Mouse (Mus musculus) neural tube, embryonic 11.5 days (tissue): ENCODE results near the gene Tnfrsf19. TPM values are rescaled to one million over a fixed set of nuclear protein-coding genes. Genes with fewer than 3 reads are reported as not detected.

Experiments used
- ATAC-seq: fragments of 200-750 bp; cut with Nextera tagmentation; 2 replicates; pipeline ENCODE4 v1.8.0; 2017; ENCODE audit warnings: moderate number of reproducible peaks, mild to moderate bottlenecking, moderate TSS enrichment, moderate library complexity; ENCODE audit not compliant: insufficient read depth, low FRiP score, low TSS enrichment
- DNase-seq: peaks from one replicate; pipeline ENCODE4 v3.0.0-alpha.2; 2015; ENCODE audit warnings: low spot score
- H3K27ac ChIP-seq: fragments of 300-500 bp; sonication (generic); 2 replicates; pipeline ENCODE4 v1.5.1; 2014; ENCODE audit warnings: low read depth, mild to moderate bottlenecking, low read length
- H3K27me3 ChIP-seq: fragments of 300-500 bp; sonication (generic); 2 replicates; pipeline ENCODE4 v1.6.1; 2014; ENCODE audit warnings: mild to moderate bottlenecking, low read length, mixed read lengths; ENCODE audit not compliant: control insufficient read depth, insufficient read depth
- H3K36me3 ChIP-seq: fragments of 300-500 bp; sonication (generic); 2 replicates; pipeline ENCODE4 v1.6.1; 2014; ENCODE audit warnings: mild to moderate bottlenecking, low read length, moderate library complexity, mixed read lengths; ENCODE audit not compliant: control insufficient read depth, insufficient read depth
- H3K4me1 ChIP-seq: fragments of 300-500 bp; sonication (generic); 2 replicates; pipeline ENCODE4 v1.6.1; 2014; ENCODE audit warnings: low read length, mixed read lengths; ENCODE audit not compliant: control insufficient read depth, insufficient read depth
- H3K4me2 ChIP-seq: fragments of 300-500 bp; sonication (generic); 2 replicates; pipeline ENCODE4 v1.6.1; 2014; ENCODE audit warnings: low read depth, mild to moderate bottlenecking, moderate library complexity
- H3K4me3 ChIP-seq: fragments of 300-500 bp; sonication (generic); 2 replicates; pipeline ENCODE4 v1.5.1; 2014; ENCODE audit warnings: low read depth, low read length
- H3K9ac ChIP-seq: fragments of 300-500 bp; sonication (generic); 2 replicates; pipeline ENCODE4 v1.6.1; 2014; ENCODE audit warnings: mild to moderate bottlenecking, low read length
- H3K9me3 ChIP-seq: fragments of 300-500 bp; sonication (generic); 2 replicates; pipeline ENCODE4 v1.6.1; 2016; ENCODE audit warnings: low read length; ENCODE audit not compliant: control insufficient read depth
- WGBS: fragments of 180-500 bp; shearing (Covaris S2); extraction: QIAGEN DNeasy Blood & Tissue Kit; methylation state at CpG from one replicate; pipeline ENCODE4 v1.1.7; 2014; 5-methylcytosine and 5-hydroxymethylcytosine counted together
- polyA plus RNA-seq: library from polyadenylated mRNA; unstranded; fragments of >200 nt; fragmentation: Nextera tagmentation; extraction: Ambion mirVana; gene quantifications from 2 replicates; pipeline ENCODE4 v1.2.1, GENCODE M21; 2014

The Tnfrsf19 gene
- polyA plus RNA-seq, 1 experiment from 2014 or later = 53.8 TPM

DNA sequence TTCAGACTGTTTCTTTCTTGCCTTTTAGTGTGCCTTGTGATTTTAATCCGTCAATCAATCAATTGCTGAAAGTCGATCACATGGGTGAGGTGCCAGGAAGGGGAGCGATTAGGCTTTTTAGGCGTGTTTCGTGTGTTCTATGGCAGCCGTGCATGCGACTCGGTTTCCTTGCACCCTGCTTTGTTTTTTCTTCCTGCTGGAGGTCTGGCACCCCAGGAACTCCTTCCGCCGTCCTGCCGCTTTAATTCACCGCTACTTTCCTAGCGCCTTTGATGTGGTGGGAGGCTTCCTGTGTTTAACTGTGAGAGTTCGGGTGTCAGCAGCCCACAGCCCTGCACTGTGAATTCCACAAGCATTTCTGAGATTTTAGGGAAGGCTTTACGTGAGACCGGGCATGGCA is 10.2 kb upstream of the Tnfrsf19 start:
- ATAC-seq (no peak), DNase-seq (peak; percentile 45)
- Histone ChIP-seq H3K27me3 (peaks cover 7% of the 10 kb centered on the region; the same call in 1 of the 2 replicates), H3K9ac (peak overlapping the region; percentile 41), H3K36me3 (no peaks in the 10 kb centered on the region), H3K9me3 (no peaks in the 10 kb centered on the region), H3K4me2 (peak overlapping the region; percentile 52), H3K27ac (no peak overlapping the region), H3K4me3 (peak overlapping the region; percentile 28), H3K4me1 (no peaks in the 10 kb centered on the region; the same call in 1 of the 2 replicates)
- under 1% methylated on average over 16 of the region's 16 CpGs for WGBS

DNA sequence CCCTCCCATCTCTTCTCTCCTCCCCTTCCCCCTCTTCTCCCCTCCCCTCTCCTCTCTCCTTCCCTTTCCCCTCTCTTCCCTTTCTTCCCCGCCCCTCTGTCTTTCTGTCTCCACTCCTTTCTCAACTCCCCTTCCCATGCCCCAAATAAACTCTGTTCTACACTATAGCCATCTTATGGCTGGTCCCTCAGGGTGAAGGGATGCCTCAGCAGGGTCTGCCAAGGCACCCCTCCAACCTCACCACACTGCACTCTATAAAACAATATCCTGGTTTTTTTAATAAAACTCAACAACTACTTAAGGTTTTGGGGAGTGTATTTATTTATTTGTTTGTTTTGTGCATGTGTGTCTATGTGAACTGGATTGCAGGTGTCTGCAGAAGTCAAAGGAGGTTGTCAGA is 9.6 kb upstream of the Tnfrsf19 start:
- DNase-seq = no peak
- Histone ChIP-seq H3K27me3 (peaks cover 7% of the 10 kb centered on the region; the same call in 1 of the 2 replicates), H3K9ac (no peak overlapping the region), H3K36me3 (no peaks in the 10 kb centered on the region), H3K4me1 (no peaks in the 10 kb centered on the region; the same call in 1 of the 2 replicates), H3K4me2 (peak overlapping the region; percentile 52), H3K27ac (no peak overlapping the region), H3K9me3 (no peaks in the 10 kb centered on the region), H3K4me3 (peak overlapping the region; percentile 28; the same call in 1 of the 2 replicates)
- WGBS = 50% methylated on average over 1 of the region's 1 CpGs
- no peak for ATAC-seq

DNA sequence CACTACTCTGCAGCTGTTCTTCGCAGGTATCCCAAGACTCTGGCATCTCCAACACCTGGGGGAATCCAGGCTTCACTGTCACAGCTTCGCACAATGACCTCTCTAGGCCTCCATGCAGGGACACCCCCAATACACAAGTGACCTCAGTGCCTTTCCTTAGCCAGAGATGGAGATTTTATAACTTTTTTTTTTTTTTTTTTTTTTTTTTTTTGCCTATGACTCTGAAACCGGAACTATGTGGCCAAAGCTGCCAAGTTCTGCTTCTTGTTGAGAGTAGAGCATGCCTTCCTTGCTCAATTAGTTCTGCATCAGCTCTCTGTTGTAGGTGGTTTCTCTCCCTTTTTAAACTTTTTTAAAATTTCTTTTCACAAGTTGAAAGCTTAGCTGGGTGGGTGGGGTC is 5.9 kb upstream of the Tnfrsf19 start:
- no peak for ATAC-seq

DNA sequence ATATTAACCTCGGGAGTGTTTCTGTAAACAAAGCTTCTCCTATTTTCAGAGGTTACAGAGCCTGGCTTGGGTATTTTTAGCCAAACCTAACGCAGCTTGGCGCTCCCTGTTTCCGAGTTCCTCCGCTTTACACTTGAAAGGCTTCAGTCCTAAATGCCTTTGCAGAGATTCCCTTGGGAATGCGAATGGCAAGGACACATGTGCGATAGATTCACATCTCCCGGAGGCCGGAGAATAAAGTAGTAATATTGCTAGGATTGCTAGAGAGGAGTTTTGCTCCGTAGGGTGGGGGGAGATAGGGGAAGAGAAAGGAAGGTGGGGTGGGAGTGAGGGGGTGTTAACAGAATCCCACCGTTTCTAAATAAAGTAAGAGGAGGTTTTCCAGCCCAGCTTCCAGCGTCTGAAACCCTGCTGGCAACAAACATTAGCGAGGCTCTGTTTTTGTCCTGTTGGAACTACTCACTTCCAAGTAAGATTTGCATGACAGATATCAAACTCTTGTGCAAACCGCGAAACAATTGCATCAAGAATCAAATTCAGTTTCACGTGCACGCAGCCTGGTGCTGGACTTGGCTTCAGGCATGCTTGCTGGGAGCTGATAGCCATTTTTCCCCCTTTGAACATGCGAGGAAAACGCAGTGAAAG is 722 bp downstream of the Tnfrsf19 start:
- ATAC-seq = no peak
- H3K27me3 ChIP-seq = no peaks in the 10 kb centered on the region
- H3K27ac ChIP-seq = peak overlapping the region; percentile 66
- H3K4me3 ChIP-seq = peak overlapping the region; percentile 41
- WGBS = under 1% methylated on average over 19 of the region's 19 CpGs
- no peak for DNase-seq
- H3K4me1 ChIP-seq = peaks cover 8% of the 10 kb centered on the region
- no peaks in the 10 kb centered on the region for H3K9me3 ChIP-seq
- H3K36me3 ChIP-seq = no peaks in the 10 kb centered on the region
- peak overlapping the region; percentile 62 for H3K9ac ChIP-seq
- peak overlapping the region; percentile 79 for H3K4me2 ChIP-seq

More for the DNA sequence above, 5.9 kb upstream of the Tnfrsf19 start:
- Histone ChIP-seq H3K27ac (no peak overlapping the region), H3K4me3 (no peak overlapping the region), H3K9ac (no peak overlapping the region), H3K4me1 (no peaks in the 10 kb centered on the region; the same call in 1 of the 2 replicates), H3K36me3 (no peaks in the 10 kb centered on the region), H3K4me2 (no peak overlapping the region), H3K27me3 (peaks cover 7% of the 10 kb centered on the region; the same call in 1 of the 2 replicates), H3K9me3 (no peaks in the 10 kb centered on the region)
- WGBS = 91% methylated on average over 3 of the region's 3 CpGs
- DNase-seq = no peak

DNA sequence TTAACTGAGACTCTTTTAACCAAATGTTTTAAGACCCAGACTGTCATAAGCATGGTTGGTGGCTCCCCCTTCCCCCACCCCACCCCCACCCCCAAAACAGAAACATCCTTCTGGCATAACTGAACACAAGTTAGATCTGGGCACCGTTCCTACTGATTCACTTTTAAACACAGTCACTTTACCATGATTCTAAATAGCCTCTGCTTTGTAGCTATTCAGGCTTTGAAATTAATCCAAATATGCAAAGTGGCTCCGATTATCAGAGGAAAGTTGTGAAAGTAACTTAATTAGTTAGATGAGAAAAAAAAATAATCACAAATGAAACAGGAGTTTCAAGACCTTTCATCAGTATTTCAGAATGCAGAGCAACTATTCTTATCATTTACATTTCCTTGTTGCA is 2.0 kb downstream of the Tnfrsf19 start:
- Histone ChIP-seq H3K9me3 (no peaks in the 10 kb centered on the region), H3K27ac (no peak overlapping the region), H3K4me1 (peaks cover 8% of the 10 kb centered on the region), H3K4me2 (peak overlapping the region; percentile 79), H3K9ac (no peak overlapping the region), H3K4me3 (peak overlapping the region; percentile 1), H3K36me3 (no peaks in the 10 kb centered on the region), H3K27me3 (no peaks in the 10 kb centered on the region)
- ATAC-seq = no peak
- 8% methylated on average over 2 of the region's 2 CpGs for WGBS
- DNase-seq = no peak

DNA sequence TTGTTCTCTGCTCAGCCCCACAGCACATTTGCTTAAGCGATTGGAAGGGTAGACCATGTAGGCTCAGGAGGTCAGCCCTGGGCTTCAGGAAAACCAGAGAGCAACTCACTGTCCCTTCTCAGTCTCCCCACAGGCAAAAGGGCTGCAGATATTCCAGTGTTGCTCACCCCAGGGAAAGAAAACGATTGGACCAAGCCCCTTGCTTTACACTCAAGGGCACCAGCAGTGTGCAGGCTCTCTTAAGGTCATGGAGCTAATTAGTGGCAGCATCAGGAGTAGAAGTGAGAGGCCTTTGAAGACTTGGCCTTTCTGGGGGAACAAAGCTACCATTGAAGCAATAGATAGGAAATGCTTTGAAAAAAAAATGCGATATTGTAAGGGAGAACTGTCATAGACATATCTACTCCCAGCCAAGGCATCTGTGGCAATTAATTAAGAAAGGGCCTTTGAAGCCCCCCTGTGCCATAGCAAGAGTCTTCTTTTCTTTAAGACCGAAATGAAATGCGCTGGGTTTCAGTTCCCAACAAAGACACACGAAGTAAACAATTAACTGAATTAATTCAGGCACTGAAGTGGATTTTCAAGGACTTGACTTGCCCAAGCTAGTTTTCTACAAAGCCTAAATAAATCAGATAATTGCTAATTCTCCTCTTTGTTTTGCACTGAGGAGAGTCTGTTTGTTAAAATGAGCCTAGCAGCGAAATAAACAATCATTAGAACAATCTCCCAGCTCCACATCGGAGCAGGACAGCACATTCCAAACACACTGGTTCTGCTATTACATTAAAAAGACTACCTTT is 2.6 kb downstream of the Tnfrsf19 start:
- no peaks in the 10 kb centered on the region for H3K36me3 ChIP-seq
- H3K27ac ChIP-seq = peak overlapping the region; percentile 55; the same call in 1 of the 2 replicates
- DNase-seq (no peak), ATAC-seq (no peak)
- 4% methylated on average over 8 of the region's 8 CpGs for WGBS
- H3K4me2 ChIP-seq = peak overlapping the region; percentile 33
- no peaks in the 10 kb centered on the region for H3K9me3 ChIP-seq
- 0 out of 2 replicates have a peak overlapping the region, but pooled peaks have one; percentile 23 for H3K9ac ChIP-seq
- no peaks in the 10 kb centered on the region for H3K27me3 ChIP-seq
- H3K4me1 ChIP-seq = peaks cover 8% of the 10 kb centered on the region
- peak overlapping the region; percentile 1 for H3K4me3 ChIP-seq

DNA sequence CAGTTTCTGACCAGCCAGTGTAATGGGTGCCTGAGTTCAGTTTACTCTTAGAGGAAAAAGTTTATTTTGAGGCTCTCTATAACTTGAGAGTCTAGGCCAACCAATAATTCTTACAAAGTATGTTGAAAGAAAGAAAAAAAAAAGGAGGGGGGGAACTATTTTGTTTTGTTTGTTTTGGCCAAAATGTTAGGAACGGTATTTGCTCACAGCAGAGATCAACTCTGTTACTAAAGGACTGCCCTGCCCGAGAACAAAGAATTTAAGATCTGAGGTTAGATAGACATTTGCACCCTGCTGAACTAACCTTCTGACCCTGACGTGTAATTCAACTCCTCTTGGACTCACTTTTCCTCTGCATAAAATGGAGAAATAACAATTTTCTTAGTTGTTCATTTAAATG is 4.0 kb downstream of the Tnfrsf19 start:
- ATAC-seq = no peak
- 13% methylated on average over 3 of the region's 3 CpGs for WGBS
- no peak overlapping the region for H3K27ac ChIP-seq
- H3K4me1 ChIP-seq = peaks cover 12% of the 10 kb centered on the region
- H3K36me3 ChIP-seq = no peaks in the 10 kb centered on the region
- no peak overlapping the region for H3K4me2 ChIP-seq
- no peaks in the 10 kb centered on the region for H3K9me3 ChIP-seq
- no peak overlapping the region for H3K9ac ChIP-seq
- H3K4me3 ChIP-seq = no peak overlapping the region
- DNase-seq = no peak
- no peaks in the 10 kb centered on the region for H3K27me3 ChIP-seq

DNA sequence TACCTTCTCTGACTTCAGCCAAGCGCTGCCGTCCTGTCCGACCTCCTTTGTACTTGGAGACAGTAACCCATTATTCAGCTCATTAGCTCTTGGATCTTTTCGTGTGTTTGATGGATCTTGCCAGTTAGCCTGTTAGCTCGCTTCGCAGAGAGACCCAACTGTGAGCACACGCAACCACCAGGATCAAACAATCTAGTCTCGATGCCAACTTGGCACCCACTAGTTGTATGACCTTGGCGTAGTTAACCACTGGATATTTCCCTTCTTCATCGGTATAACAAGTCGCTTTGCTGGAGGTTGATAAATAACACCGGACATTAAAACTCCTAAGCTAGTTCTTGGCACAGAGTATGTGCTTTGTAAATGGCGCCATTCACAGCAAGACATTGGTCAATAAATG is 6.1 kb downstream of the Tnfrsf19 start:
- Histone ChIP-seq H3K27ac (no peak overlapping the region), H3K9me3 (no peaks in the 10 kb centered on the region), H3K4me2 (no peak overlapping the region), H3K4me1 (peaks cover 11% of the 10 kb centered on the region), H3K9ac (no peak overlapping the region), H3K4me3 (no peak overlapping the region), H3K36me3 (no peaks in the 10 kb centered on the region), H3K27me3 (no peaks in the 10 kb centered on the region)
- WGBS = 68% methylated on average over 13 of the region's 13 CpGs
- ATAC-seq (no peak), DNase-seq (no peak)
